Mouse (Mus musculus) urinary bladder, postnatal 4 days (tissue): ENCODE results near the gene Adss.
"Not testable (repeated sequence)": the region's sequence is repeated elsewhere in the genome, so short reads cannot be mapped to it uniquely, and the experiment has no call there.

Source experiments
- DNase-seq, 2 experiments: peaks; one replicate each; pipeline ENCODE4 v3.0.0; 2021 to 2022; ENCODE audit warnings: low spot score in 2 of 2

Gene Adss

GRCm38 (mm10) chr1:177796193-177796939, at the start of gene Adss:
Gene Adss (minus strand): TSS chr1:177796511.
- DNase-seq = peak; percentile 98 to 99

GRCm38 (mm10) chr1:177845812-177846211, 49.5 kb upstream of the Adss start:
- not testable (repeated sequence) for DNase-seq

- DNase-seq = not testable (repeated sequence)
These were observed 31.5 kb upstream of the Adss start for GRCm38 (mm10) chr1:177827776-177828175.

GRCm38 (mm10) chr1:177806772-177807171, 10.5 kb upstream of the Adss start:
- not testable (repeated sequence) for DNase-seq

GRCm38 (mm10) chr1:177803511-177803910, 7.2 kb upstream of the Adss start:
- DNase-seq = no peak

- DNase-seq = no peak
These were observed 942 bp upstream of the Adss start for GRCm38 (mm10) chr1:177797151-177797755.

- DNase-seq = no peak
These were observed 704 bp downstream of the Adss start for GRCm38 (mm10) chr1:177795421-177796192.

GRCm38 (mm10) chr1:177794866-177795265, 1.4 kb downstream of the Adss start:
- no peak for DNase-seq

GRCm38 (mm10) chr1:177792835-177793234, 3.5 kb downstream of the Adss start:
- DNase-seq = no peak

- DNase-seq = no peak
These were observed 18.9 kb downstream of the Adss start for GRCm38 (mm10) chr1:177777397-177777796.

GRCm38 (mm10) chr1:177768931-177769330, 27.4 kb downstream of the Adss start:
- no peak for DNase-seq

GRCm38 (mm10) chr1:177757249-177757648, 39.1 kb downstream of the Adss start:
- no peak for DNase-seq

GRCm38 (mm10) chr1:177753496-177753895, 42.8 kb downstream of the Adss start:
- no peak for DNase-seq

GRCm38 (mm10) chr1:177747869-177748540, 48.3 kb downstream of the Adss start:
- DNase-seq = no peak

GRCm38 (mm10) chr1:177744521-177745325, 51.6 kb downstream of the Adss start:
- no peak for DNase-seq

GRCm38 (mm10) chr1:177742119-177742518, 54.2 kb downstream of the Adss start:
- DNase-seq = no peak

- no peak for DNase-seq
These were observed 55.6 kb downstream of the Adss start for GRCm38 (mm10) chr1:177740707-177741106.

- no peak for DNase-seq
These were observed 58.7 kb downstream of the Adss start for GRCm38 (mm10) chr1:177737505-177738105.

- no peak for DNase-seq
These were observed 64.3 kb downstream of the Adss start for GRCm38 (mm10) chr1:177731973-177732372.
